Mouse (Mus musculus) cerebellum, postnatal 10 days (tissue): ENCODE results near the gene Hes3.
A peak's percentile ranks its signal among the peaks of the same experiment; 100 is the strongest.

Experiments used
- DNase-seq, 2 experiments: peaks; one replicate each; pipeline ENCODE4 v3.0.0; 2021; ENCODE audit warnings: mixed read lengths in 2 of 2

The Hes3 gene

GRCm38 (mm10) chr4:152253183-152253759 lies 38.2 kb downstream of the Hes3 start:
- peak in 1 of 2 experiments; percentile 7 for DNase-seq

- DNase-seq, result no peak
Measured at GRCm38 (mm10) chr4:152250615-152251014, 40.8 kb downstream of the Hes3 start.

- DNase-seq, result no peak
Measured at GRCm38 (mm10) chr4:152247195-152247594, 44.3 kb downstream of the Hes3 start.

- DNase-seq, result peak in 1 of 2 experiments; percentile 25
Measured at GRCm38 (mm10) chr4:152246011-152246410, 45.5 kb downstream of the Hes3 start.

GRCm38 (mm10) chr4:152244545-152245522 lies 46.6 kb downstream of the Hes3 start:
- DNase-seq, result peak in 1 of 2 experiments; percentile 42

GRCm38 (mm10) chr4:152243969-152244368 lies 47.5 kb downstream of the Hes3 start:
- peak; percentile 79 to 82 for DNase-seq

GRCm38 (mm10) chr4:152243241-152243891 lies 48.1 kb downstream of the Hes3 start:
- DNase-seq, result no peak

- peak in 1 of 2 experiments; percentile 5 for DNase-seq
Measured at GRCm38 (mm10) chr4:152239974-152240373, 51.5 kb downstream of the Hes3 start.
